Mouse (Mus musculus): Measurements from ENCODE around the gene Oasl2.

- TF ChIP-seq CTCF (IDR thresholded peaks at IDR 0.05; ENCODE audit: low read depth, low read length) (no peak), POLR2A (IDR thresholded peaks at IDR 0.05; ENCODE audit: borderline replicate concordance, low read depth, low read length) (no peak)
Observed at GRCm38 (mm10) chr5:114861730-114862129, 35.0 kb upstream of the Oasl2 start.

Measured in bone marrow macrophage, adult 2 months (primary cell).